Mouse (Mus musculus) T-helper 1 cell (primary cell): ENCODE measurements around the gene Ppib.

Experiments
- in situ Hi-C: fragments of 300-600 bp; cut with MboI, MseI; formaldehyde crosslinking; loops from one replicate; pipeline ENCODE4 v1.15.1; 2025; ENCODE audit warnings: high pct_unique_total_duplicates

Ppib gene

GRCm38 (mm10) chr9:66059583-66060307 lies at the start of gene Ppib:
Gene Ppib (plus strand): TSS chr9:66060222.
- in situ Hi-C loops = no loop called here

- in situ Hi-C loops = no loop called here
These were observed 39.4 kb upstream of the Ppib start for GRCm38 (mm10) chr9:66020601-66021000.

- in situ Hi-C loops = no loop called here
These were observed 21.9 kb upstream of the Ppib start for GRCm38 (mm10) chr9:66038082-66038481.

- in situ Hi-C loops = no loop called here
These were observed 21.4 kb upstream of the Ppib start for GRCm38 (mm10) chr9:66038581-66038980.

GRCm38 (mm10) chr9:66039290-66039689 lies 20.7 kb upstream of the Ppib start:
- in situ Hi-C loops = no loop called here

GRCm38 (mm10) chr9:66040801-66041200 lies 19.2 kb upstream of the Ppib start:
- in situ Hi-C loops = no loop called here

- in situ Hi-C loops = no loop called here
These were observed 17.7 kb upstream of the Ppib start for GRCm38 (mm10) chr9:66042331-66042730.

- in situ Hi-C loops = no loop called here
These were observed 16.8 kb upstream of the Ppib start for GRCm38 (mm10) chr9:66043241-66043640.

- in situ Hi-C loops = no loop called here
These were observed 10.0 kb upstream of the Ppib start for GRCm38 (mm10) chr9:66049931-66050601.

- in situ Hi-C loops = no loop called here
These were observed 8.5 kb upstream of the Ppib start for GRCm38 (mm10) chr9:66051493-66051892.

- in situ Hi-C loops = no loop called here
These were observed 7.3 kb upstream of the Ppib start for GRCm38 (mm10) chr9:66052731-66053130.

- in situ Hi-C loops = no loop called here
These were observed 6.4 kb upstream of the Ppib start for GRCm38 (mm10) chr9:66053620-66054019.

- in situ Hi-C loops = no loop called here
These were observed 256 bp downstream of the Ppib start for GRCm38 (mm10) chr9:66060308-66060647.

GRCm38 (mm10) chr9:66060986-66061385 lies 964 bp downstream of the Ppib start:
- in situ Hi-C loops = no loop called here

- in situ Hi-C loops = no loop called here
These were observed 1.6 kb downstream of the Ppib start for GRCm38 (mm10) chr9:66061656-66062055.

GRCm38 (mm10) chr9:66063446-66063845 lies 3.4 kb downstream of the Ppib start:
- in situ Hi-C loops = no loop called here

GRCm38 (mm10) chr9:66064316-66064715 lies 4.3 kb downstream of the Ppib start:
- in situ Hi-C loops = no loop called here

GRCm38 (mm10) chr9:66066791-66067190 lies 6.8 kb downstream of the Ppib start:
- in situ Hi-C loops = no loop called here

GRCm38 (mm10) chr9:66067542-66067941 lies 7.5 kb downstream of the Ppib start:
- in situ Hi-C loops = no loop called here

GRCm38 (mm10) chr9:66068056-66068455 lies 8.0 kb downstream of the Ppib start:
- in situ Hi-C loops = no loop called here

GRCm38 (mm10) chr9:66068971-66069391 lies 9.0 kb downstream of the Ppib start:
- in situ Hi-C loops = no loop called here

- in situ Hi-C loops = no loop called here
These were observed 9.6 kb downstream of the Ppib start, which contains the start of gene Snx22 for GRCm38 (mm10) chr9:66069583-66069982. Gene Snx22 (minus strand): TSS chr9:66069719.

- in situ Hi-C loops = no loop called here
These were observed 10.1 kb downstream of the Ppib start for GRCm38 (mm10) chr9:66070151-66070550.
